Mouse (Mus musculus) right cerebral cortex, postnatal 14 days (tissue): ENCODE measurements around the gene Slain2.
"Not testable (repeated sequence)": the region's sequence is repeated elsewhere in the genome, so short reads cannot be mapped to it uniquely, and the experiment has no call there.

ENCODE experiments used
- DNase-seq: peaks from one replicate; pipeline ENCODE4 v3.0.0; 2022

The Slain2 gene

GRCm38 (mm10) chr5:72953996-72954604 lies 40.0 kb downstream of the Slain2 start:
- no peak for DNase-seq

- DNase-seq = no peak
Measured at GRCm38 (mm10) chr5:72957281-72957680, 43.2 kb downstream of the Slain2 start.

DNA sequence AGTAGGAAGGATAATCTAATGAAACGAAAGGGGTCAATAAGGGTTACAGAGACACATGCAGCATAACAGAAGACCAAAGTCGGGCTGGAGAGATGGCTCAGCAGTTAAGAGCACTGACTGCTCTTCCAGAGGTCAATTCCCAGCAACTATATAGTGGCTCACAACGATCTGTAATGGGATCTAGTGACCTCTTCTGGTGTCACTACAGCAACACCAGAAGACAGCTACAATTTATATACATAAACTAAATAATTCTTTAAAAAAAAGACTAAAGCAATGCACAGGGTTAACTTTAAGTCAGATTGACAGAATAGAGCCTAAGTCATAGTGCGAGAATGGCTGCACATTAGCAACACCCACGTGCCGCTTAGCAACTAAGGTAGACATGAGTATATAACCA lies 46.0 kb downstream of the Slain2 start:
- DNase-seq = no peak

GRCm38 (mm10) chr5:72965706-72966105 lies 51.6 kb downstream of the Slain2 start:
- no peak for DNase-seq

- no peak for DNase-seq
Measured at GRCm38 (mm10) chr5:72972435-72972834, 58.3 kb downstream of the Slain2 start.

DNA sequence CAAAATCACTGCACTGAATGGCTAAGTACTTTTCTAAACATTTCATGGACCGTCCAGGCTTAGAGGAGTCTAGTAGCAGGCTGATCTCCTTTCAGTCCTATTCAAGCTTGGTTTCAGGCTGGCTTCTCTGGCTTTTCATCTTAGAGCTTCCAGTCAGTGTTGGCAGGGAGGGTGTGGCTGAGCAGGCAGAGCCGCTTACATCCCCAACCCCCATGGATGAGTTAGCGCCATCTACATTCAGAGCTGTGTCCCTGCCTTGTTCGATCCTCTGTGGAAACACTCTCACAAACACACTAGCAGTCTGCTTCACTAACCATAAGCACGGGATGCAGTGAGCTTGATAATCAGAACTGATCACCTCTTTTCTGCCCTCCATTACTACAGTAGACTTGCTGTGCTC lies 58.8 kb downstream of the Slain2 start:
- no peak for DNase-seq

GRCm38 (mm10) chr5:72974602-72975001 lies 60.5 kb downstream of the Slain2 start, which contains the start of gene Gm10135:
Gene Gm10135, minus strand, starts transcription at chr5:72974702.
- DNase-seq = no peak

- DNase-seq = no peak
Measured at GRCm38 (mm10) chr5:72975996-72976395, 61.9 kb downstream of the Slain2 start.

DNA sequence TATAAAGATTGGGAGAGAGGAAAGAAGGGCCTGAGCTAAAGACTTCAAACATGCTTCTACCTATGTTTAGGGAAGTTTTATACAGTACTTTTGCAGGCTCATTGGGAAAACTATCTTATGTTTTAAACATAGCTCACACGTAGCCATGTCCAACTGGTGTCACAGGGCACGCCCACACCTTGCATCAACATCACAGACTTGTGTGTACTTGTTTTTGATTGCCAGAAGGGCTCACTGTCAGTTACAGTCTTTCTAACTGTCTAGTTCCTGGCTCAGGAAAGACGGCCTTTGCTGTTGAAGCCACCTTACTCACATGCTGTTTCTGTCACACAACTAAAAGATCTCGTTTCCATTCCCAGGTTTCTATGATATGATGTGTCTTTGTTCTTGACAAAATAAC lies 62.4 kb downstream of the Slain2 start:
- DNase-seq = no peak

DNA sequence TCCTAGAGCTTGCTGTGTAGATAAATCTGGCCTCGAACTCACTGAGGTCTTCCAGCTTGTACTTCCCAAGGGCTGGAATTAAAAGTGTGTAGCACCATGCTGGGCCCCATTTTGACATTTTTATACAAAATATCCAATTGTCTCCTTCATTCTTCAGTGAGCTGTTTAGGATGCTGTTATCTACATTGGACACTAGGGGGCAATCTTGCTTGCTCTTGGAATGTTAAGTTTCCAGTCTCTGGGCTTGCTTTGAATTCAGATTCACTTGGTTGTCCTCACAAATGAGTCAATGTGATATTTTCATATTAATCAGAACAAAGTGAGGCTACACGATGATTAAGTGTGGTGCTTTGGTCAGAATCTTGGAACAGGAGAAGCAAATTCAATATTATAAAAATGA lies 70.0 kb downstream of the Slain2 start:
- DNase-seq = no peak

- DNase-seq = no peak
Measured at GRCm38 (mm10) chr5:72987786-72988185, 73.7 kb downstream of the Slain2 start.

DNA sequence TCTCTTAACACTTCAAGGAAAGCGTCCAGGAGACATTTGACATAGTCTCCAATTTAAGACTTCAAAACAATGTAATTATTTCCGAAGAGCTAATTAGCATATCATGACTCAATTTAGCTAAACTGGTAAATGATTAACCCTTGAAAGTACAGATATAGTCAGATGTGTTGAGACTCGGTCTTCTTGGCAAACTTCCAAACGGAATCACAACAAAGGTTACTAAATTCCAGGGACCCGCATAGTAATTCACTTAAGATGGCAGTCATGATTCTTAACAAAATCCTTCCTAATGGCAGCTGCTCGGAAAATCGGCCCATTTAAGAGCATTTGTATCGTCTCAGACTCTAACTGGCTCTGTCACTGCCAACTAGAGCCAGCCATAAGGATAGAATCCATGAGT lies 75.7 kb downstream of the Slain2 start:
- DNase-seq = no peak

GRCm38 (mm10) chr5:72992474-72992873 lies 78.4 kb downstream of the Slain2 start:
- no peak for DNase-seq

DNA sequence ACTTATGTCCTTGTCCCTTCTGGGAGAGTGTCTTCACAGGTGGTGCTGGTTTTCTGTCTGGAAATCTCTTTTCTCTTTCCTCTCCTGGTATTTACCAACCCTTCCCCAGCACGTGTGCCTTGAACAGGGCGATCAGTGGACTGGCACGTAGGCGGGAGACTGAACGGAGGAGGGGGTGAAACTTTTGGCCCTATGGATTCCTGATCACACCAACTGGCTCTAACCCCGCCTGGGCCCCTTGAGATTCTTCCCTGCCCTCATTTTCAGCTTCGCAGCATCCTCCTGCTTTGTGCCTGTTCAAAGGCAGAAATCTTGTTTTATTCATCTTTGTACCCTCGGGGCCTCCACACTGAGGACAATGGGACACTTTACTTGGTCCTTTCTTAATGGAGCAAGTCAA lies 80.3 kb downstream of the Slain2 start:
- no peak for DNase-seq

DNA sequence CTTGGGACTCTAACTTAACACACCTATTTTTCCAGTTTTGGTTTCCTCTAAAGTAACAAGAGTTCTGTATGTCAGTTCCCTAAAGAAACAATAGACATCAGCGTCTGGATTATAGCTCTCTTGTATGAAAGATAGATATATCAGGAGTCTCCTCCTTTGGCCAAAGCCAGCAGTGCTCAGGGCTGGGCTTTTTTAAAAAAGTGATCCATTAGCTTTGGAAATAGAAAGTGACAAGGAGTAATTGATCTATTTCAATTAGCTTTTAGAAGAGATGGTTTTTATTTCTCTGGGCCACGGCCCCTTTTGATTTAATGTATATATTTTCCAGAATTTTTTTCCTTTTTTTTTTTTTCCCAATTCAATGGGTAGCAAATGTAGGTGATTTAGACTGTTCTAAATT lies 80.8 kb downstream of the Slain2 start:
- no peak for DNase-seq

DNA sequence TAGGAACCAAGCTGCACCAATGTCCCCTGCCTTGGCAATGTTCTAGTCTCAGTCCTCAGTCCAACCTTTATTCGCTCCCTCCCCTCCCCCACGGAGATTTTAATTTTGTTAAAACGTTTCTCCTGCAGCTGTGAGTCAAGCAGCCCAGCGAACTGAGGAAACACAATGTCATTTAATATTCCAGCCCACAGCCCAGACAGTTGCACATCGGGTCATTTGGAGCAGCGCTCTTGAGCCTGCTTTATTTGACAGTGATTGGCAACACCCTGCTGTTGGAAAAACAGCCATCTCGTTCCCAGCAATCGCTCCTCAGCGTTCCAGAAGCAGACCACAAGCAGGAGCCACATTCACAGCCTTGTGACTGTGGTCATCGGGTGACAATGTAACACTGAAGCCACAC lies 81.3 kb downstream of the Slain2 start:
- no peak for DNase-seq

DNA sequence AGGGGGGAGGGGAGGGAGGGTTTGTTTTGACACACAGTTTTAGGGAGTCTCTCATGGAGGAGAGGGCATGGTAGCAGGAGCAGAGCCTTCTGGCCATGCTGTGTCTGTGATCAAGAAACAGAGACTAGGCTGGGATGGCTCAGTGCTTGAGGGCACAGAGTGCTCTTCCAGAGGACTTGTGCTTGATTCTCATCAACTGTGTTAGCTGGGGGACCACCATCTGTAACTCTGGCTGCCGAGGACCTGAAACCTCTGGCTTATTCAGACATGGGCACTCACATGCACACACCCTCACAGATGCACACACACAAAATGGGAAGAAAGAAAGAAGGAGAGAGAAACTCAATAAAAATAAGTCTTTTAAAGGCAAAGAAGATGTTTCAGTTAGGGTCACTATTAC lies 84.4 kb downstream of the Slain2 start:
- DNase-seq = not testable (repeated sequence)

DNA sequence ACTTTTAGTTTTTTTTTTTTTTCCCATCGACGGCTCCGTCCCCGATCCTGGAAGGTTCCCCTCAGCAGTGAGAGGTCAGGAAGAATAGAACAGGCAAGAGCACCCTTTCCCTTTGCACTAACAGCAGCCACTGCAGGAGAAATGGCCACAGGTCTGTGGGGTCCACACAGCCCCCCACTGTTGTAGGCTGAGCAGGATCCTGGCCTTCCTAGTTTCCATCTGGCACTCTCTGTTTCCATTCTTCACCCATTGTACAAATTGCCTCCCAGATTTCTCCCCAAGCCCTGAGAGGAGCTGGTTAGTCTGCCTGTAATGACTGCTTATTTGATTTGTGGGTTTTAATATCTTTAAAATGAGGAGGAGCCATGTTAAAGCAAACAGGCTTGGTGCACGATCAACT lies 89.9 kb downstream of the Slain2 start:
- DNase-seq = no peak

GRCm38 (mm10) chr5:73006784-73007581 lies 92.9 kb downstream of the Slain2 start, which contains the start of gene Slc10a4:
Gene Slc10a4, plus strand, starts transcription at chr5:73006883.
- DNase-seq = no peak

- no peak for DNase-seq
Measured at GRCm38 (mm10) chr5:73007582-73007959, 93.5 kb downstream of the Slain2 start.

DNA sequence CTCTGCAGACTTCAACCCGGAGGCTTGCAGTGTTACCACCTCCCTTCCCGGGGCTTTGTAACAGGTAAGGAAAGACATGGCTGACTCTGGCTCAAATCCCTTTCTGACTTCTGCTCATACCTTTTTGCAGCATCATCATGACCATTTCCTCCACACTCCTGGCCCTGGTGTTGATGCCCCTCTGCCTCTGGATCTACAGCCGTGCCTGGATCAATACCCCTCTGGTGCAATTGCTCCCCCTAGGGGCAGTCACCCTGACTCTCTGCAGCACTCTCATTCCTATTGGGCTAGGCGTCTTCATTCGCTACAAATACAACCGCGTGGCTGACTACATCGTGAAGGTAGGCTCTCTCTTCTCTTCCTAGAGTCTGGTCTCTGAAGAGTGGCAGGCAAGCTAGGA lies 94.1 kb downstream of the Slain2 start:
- DNase-seq = not testable (repeated sequence)

- not testable (repeated sequence) for DNase-seq
Measured at GRCm38 (mm10) chr5:73011806-73012205, 97.7 kb downstream of the Slain2 start.

DNA sequence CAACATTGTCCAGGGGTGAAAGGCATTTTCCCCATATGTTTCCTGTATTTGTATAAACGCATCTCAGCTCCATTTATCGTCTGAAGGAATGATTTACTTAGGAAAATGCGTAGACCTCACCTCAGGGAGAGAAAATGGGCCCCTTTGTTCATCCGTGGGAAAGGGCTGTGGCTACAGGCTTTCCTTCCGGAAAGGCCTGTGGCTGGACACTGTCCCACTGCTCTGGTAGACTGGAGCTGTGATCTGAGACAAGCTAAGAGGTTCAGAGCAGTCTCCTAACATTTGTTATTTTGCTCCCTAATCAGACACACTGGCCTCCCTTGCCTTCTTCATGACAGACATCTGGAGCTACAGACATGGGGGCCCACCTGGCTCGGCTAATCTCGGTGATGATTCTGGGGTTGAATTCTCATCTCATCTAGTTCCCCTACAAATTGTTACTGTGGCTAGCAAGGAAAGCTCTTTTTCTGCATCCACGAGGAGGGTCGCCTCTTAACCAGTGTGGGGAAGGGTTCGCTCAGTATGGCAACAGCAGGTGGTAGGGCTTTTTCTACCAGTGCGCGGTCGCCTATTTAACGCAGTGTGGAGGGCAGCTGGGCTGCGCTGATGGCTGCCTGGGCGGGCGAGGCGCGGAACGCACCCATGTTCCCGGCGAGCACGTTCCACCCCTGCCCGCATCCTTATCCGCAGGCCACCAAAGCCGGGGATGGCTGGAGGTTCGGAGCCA lies 98.9 kb downstream of the Slain2 start:
- not testable (repeated sequence) for DNase-seq
